Mouse (Mus musculus): Measurements from ENCODE around the gene Scg3. TPM values are rescaled to one million over a fixed set of nuclear protein-coding genes. Genes with fewer than 3 reads are reported as not detected.

Gene Scg3
- polyA plus RNA-seq, 2 experiments: 0.30 to 0.50 TPM

DNA sequence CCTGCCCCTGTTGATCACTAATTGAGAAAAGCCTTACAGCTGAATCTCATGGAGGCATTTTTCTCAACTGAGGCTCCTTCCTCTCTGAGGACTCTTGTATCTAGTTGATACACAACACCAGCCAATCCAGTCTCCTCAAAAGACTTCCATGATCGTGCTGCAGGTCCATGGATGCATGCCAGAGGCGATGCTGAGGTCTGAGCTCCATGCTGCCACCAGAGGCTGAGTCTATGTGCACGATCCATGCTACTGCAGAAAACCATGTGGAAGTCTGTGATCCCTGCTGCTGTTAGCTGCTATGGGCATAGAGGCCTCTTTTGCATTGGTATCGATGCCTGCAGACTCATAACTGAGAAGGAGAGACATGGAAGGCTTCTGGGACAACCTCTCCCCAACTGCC lies 49.6 kb downstream of the Scg3 start:
- H3K9me3 ChIP-seq (ENCODE audit: control insufficient read depth, low read length): no peaks in the 10 kb centered on the region
- 92% methylated on average over 4 of the region's 4 CpGs for WGBS
- no peak for DNase-seq (ENCODE audit: low spot score)
- no peak overlapping the region for H3K27ac ChIP-seq (replicated peaks; ENCODE audit: low read depth, low read length)
- H3K4me2 ChIP-seq (replicated peaks; ENCODE audit: low read depth, low read length, severe bottlenecking): no peak overlapping the region
- no peak for TF ChIP-seq POLR2A (IDR thresholded peaks at IDR 0.05; ENCODE audit: borderline replicate concordance, extremely low read depth, insufficient read depth, insufficient read length)
- no peak for ATAC-seq (ENCODE audit: low FRiP score, low read depth)
- H3K36me3 ChIP-seq (ENCODE audit: control insufficient read depth, insufficient read depth, low read length): peaks cover 8% of the 10 kb centered on the region
- no peak overlapping the region for H3K9ac ChIP-seq (ENCODE audit: low read depth, low read length, severe bottlenecking)
- H3K27me3 ChIP-seq (ENCODE audit: control insufficient read depth, insufficient read depth, low read length): no peaks in the 10 kb centered on the region
- H3K4me1 ChIP-seq (ENCODE audit: control insufficient read depth, insufficient read depth, low read length): peaks cover 8% of the 10 kb centered on the region; the same call in 1 of the 2 replicates
- H3K4me3 ChIP-seq (replicated peaks; ENCODE audit: low read length): no peak overlapping the region

GRCm38 (mm10) chr9:75633603-75634002 lies 50.3 kb downstream of the Scg3 start:
- ATAC-seq (ENCODE audit: low FRiP score, low read depth): no peak
- Histone ChIP-seq H3K27me3 (ENCODE audit: control insufficient read depth, insufficient read depth, low read length) (no peaks in the 10 kb centered on the region), H3K9ac (ENCODE audit: low read depth, low read length, severe bottlenecking) (no peak overlapping the region), H3K4me1 (ENCODE audit: control insufficient read depth, insufficient read depth, low read length) (peaks cover 8% of the 10 kb centered on the region; the same call in 1 of the 2 replicates), H3K4me3 (replicated peaks; ENCODE audit: low read length) (no peak overlapping the region), H3K36me3 (ENCODE audit: control insufficient read depth, insufficient read depth, low read length) (peaks cover 8% of the 10 kb centered on the region), H3K9me3 (ENCODE audit: control insufficient read depth, low read length) (no peaks in the 10 kb centered on the region), H3K27ac (replicated peaks; ENCODE audit: low read depth, low read length) (no peak overlapping the region), H3K4me2 (replicated peaks; ENCODE audit: low read depth, low read length, severe bottlenecking) (no peak overlapping the region)
- no peak for TF ChIP-seq POLR2A (IDR thresholded peaks at IDR 0.05; ENCODE audit: borderline replicate concordance, extremely low read depth, insufficient read depth, insufficient read length)
- 71% methylated on average over 8 of the region's 8 CpGs for WGBS
- DNase-seq (ENCODE audit: low spot score): no peak

DNA sequence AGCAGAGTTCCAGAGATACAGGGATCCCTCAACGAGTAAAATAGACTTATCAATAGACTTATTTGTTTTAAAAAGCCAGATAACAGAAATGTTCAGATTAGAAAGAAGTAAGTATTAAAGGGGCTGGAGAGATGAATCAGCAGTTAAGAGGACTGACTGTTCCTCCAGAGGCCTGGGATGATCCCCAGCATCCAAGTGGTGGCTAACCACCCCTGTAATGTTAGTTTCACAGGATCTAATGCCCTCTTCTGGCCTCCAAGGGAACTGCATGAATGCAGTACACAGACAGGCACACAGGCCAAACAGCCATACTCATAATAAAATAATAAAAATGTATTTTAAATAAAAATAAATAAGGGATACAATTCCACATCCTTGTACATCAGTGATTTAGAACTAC lies 51.0 kb downstream of the Scg3 start:
- Histone ChIP-seq H3K9ac (ENCODE audit: low read depth, low read length, severe bottlenecking) (no peak overlapping the region), H3K4me2 (replicated peaks; ENCODE audit: low read depth, low read length, severe bottlenecking) (no peak overlapping the region), H3K4me1 (ENCODE audit: control insufficient read depth, insufficient read depth, low read length) (peaks cover 8% of the 10 kb centered on the region; the same call in 1 of the 2 replicates), H3K36me3 (ENCODE audit: control insufficient read depth, insufficient read depth, low read length) (peaks cover 6% of the 10 kb centered on the region), H3K9me3 (ENCODE audit: control insufficient read depth, low read length) (no peaks in the 10 kb centered on the region), H3K27me3 (ENCODE audit: control insufficient read depth, insufficient read depth, low read length) (no peaks in the 10 kb centered on the region), H3K4me3 (replicated peaks; ENCODE audit: low read length) (no peak overlapping the region), H3K27ac (replicated peaks; ENCODE audit: low read depth, low read length) (no peak overlapping the region)
- 53% methylated on average over 1 of the region's 1 CpGs for WGBS
- no peak for TF ChIP-seq POLR2A (IDR thresholded peaks at IDR 0.05; ENCODE audit: borderline replicate concordance, extremely low read depth, insufficient read depth, insufficient read length)
- no peak for ATAC-seq (ENCODE audit: low FRiP score, low read depth)
- DNase-seq (ENCODE audit: low spot score): peak; percentile 16

- Histone ChIP-seq H3K4me1 (ENCODE audit: control insufficient read depth, insufficient read depth, low read length) (peaks cover 8% of the 10 kb centered on the region; the same call in 1 of the 2 replicates), H3K27ac (replicated peaks; ENCODE audit: low read depth, low read length) (no peak overlapping the region), H3K4me2 (replicated peaks; ENCODE audit: low read depth, low read length, severe bottlenecking) (no peak overlapping the region), H3K36me3 (ENCODE audit: control insufficient read depth, insufficient read depth, low read length) (peaks cover 2% of the 10 kb centered on the region; the same call in 1 of the 2 replicates), H3K4me3 (replicated peaks; ENCODE audit: low read length) (no peak overlapping the region), H3K9ac (ENCODE audit: low read depth, low read length, severe bottlenecking) (0 out of 2 replicates have a peak overlapping the region, but pooled peaks have one; percentile 25), H3K9me3 (ENCODE audit: control insufficient read depth, low read length) (no peaks in the 10 kb centered on the region), H3K27me3 (ENCODE audit: control insufficient read depth, insufficient read depth, low read length) (no peaks in the 10 kb centered on the region)
- TF ChIP-seq POLR2A (IDR thresholded peaks at IDR 0.05; ENCODE audit: borderline replicate concordance, extremely low read depth, insufficient read depth, insufficient read length): no peak
- DNase-seq (ENCODE audit: low spot score): no peak
- peak; percentile 41; the same call in 1 of the 2 replicates for ATAC-seq (ENCODE audit: low FRiP score, low read depth)
- WGBS: 38% methylated on average over 10 of the region's 10 CpGs
Measured at GRCm38 (mm10) chr9:75632111-75632510, 51.7 kb downstream of the Scg3 start.

- Histone ChIP-seq H3K4me3 (replicated peaks; ENCODE audit: low read length) (no peak overlapping the region), H3K27ac (replicated peaks; ENCODE audit: low read depth, low read length) (no peak overlapping the region), H3K9me3 (ENCODE audit: control insufficient read depth, low read length) (no peaks in the 10 kb centered on the region), H3K4me1 (ENCODE audit: control insufficient read depth, insufficient read depth, low read length) (peaks cover 12% of the 10 kb centered on the region; the same call in 1 of the 2 replicates), H3K4me2 (replicated peaks; ENCODE audit: low read depth, low read length, severe bottlenecking) (no peak overlapping the region), H3K36me3 (ENCODE audit: control insufficient read depth, insufficient read depth, low read length) (no peaks in the 10 kb centered on the region), H3K9ac (ENCODE audit: low read depth, low read length, severe bottlenecking) (no peak overlapping the region), H3K27me3 (ENCODE audit: control insufficient read depth, insufficient read depth, low read length) (no peaks in the 10 kb centered on the region)
- WGBS: 85% methylated on average over 8 of the region's 8 CpGs
- ATAC-seq (ENCODE audit: low FRiP score, low read depth) (no peak), DNase-seq (ENCODE audit: low spot score) (no peak)
- TF ChIP-seq POLR2A (IDR thresholded peaks at IDR 0.05; ENCODE audit: borderline replicate concordance, extremely low read depth, insufficient read depth, insufficient read length): no peak
Measured at GRCm38 (mm10) chr9:75630823-75631454, 52.9 kb downstream of the Scg3 start.

Data from limb, embryonic 14.5 days (tissue).